Mouse (Mus musculus): ENCODE data around the gene Sdf2l1.
A peak's percentile ranks its signal among the peaks of the same experiment; 100 is the strongest.
"Not testable (repeated sequence)": the region's sequence is repeated elsewhere in the genome, so short reads cannot be mapped to it uniquely, and the experiment has no call there.

Gene Sdf2l1

DNA sequence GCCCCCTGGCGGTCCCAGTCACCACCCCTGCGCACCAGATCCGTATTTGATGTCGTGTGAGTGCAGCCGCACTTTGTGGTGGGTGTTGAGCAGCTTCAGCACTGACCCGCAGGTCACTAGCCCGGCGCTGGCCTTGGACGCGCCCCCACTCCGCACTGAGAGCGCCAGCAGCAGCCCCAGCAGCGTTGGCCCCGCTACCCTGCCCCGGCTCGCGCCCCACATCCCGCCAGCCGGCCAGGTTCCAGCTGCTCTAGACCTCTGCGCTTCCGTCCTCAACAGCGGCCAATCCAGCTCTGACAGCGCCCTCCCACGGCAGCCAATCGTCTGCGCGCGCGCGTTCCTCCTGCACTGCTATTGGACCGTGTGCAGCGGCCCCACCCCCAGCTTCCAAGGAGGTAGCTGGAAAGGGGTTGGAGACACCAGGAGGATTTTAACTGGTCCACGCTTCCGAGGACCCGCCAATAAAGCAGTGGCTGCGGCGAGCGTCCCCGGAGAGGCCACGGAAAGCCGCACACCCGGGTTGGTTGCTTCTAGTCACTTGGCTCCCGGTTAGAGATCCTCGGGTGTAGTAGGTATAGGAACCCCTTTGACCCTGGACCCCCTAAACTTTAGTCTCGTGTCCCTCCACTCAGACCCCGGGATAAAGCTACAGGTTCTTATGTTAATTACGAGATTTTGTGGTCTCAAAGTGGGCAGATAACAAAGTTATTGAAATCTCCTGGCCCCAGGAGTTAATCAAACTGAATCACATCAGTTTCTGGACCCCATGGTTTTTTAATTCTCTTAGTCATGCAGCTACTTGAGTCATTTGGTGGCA, at the start of gene Sdf2l1:
TSS of gene Sdf2l1 (minus strand) at position 295 of the 817 bp plus-strand sequence.
- peak; percentile 93 to 95 for DNase-seq (ENCODE audit: low spot score in 2 of 2)

DNA sequence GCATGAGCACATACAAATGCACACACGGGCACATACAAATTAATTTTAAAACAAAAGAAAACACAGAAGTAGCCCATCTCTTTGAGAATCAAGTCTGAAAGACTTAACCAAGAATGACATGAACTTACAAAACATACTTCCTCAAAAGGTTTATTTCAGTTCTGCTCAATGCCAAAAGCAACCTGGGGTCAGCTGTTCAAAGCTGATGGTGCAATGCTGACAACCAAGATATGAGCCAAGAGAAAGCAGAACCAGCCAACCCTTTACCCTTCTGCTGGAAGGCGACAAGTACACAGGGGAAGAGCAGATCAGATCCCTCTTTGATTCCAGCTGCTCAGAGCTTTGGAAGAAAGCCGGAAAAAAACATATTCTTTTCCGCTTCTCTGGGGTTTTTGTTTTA, 49.2 kb upstream of the Sdf2l1 start:
- no peak for DNase-seq (ENCODE audit: low spot score in 2 of 2)

DNA sequence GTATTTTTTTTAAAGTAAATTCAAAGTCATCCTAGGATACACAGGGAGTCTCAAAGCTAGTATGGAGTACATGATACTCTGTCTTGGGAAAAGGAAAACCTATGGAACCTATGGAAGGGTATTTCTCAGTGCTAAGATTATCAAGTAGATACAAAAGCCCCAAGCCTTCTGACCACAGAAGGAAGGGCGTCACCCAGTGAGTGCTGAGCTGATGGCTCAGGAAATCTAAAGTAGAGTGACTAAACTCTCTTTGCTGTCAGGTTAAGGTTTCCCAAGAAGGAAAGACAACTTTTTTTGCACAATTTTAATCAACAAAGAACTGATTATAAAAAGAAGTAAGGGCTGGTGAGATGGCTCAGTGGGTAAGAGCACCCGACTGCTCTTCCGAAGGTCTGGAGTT, 47.5 kb upstream of the Sdf2l1 start:
- DNase-seq (ENCODE audit: low spot score in 2 of 2) = no peak

DNA sequence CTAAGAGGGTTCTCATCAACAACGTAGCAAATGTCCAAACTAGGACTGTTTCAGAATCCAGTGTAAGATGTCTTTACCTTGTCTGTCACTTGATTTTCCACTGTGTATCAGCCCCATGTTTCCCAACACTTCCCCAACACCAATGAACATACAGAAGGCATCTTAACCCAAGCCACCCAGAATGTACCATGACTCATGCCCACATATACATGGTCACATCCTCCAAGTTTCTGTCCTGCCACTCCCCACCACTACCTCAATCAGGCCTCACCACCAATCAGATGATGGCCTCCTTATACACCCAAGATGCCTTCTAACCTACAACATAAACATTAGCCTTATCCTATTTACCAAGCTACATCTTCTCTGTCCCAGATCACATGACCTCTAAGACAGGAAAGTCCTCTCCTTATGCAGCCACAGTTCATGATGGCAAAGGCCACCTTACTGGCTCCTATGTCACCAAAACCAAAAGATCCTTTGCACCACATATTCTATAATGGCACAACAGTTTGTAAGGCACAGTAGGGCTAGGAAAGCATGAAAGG, 45.5 kb upstream of the Sdf2l1 start:
- no peak for DNase-seq (ENCODE audit: low spot score in 2 of 2)

DNA sequence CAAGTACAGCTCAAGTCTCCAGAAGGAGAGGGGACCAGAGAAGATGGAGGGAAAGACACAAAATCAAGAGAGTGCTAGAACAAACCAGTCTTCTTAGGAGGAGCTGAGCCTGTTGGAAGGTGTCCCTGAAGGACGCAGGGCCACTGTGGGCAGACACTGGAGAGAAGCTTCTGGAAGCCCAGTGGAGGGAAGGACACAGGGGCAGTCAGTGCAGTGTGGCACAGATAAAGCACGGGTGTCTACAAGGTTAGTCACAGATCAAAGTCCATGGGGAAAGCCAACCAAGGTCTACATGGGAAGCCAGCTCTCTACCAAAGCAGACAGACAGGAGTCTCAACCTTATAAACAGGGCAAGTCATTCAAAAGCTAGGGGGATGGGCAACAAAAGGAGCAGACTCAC, 43.6 kb upstream of the Sdf2l1 start:
- DNase-seq (ENCODE audit: low spot score in 2 of 2) = no peak

DNA sequence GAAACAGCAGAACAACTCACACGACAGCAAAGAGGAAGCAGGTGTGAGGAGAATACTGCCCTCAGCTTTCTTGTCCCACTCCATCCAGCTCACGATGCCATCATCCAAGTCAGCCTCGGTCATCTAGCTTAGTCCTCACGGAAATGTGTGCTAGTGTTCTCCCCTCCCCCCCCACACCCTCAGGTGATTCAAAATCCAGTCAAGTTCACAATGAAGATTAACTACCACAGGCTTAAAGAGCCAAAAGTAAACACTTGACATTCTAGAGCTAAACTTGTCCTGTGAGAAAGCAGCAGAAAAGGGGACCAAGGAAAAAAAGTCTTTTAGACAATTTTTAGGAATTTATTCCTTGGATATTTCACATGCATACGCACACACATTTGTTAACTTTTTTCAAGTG, 35.9 kb upstream of the Sdf2l1 start:
- no peak for DNase-seq (ENCODE audit: low spot score in 2 of 2)

DNA sequence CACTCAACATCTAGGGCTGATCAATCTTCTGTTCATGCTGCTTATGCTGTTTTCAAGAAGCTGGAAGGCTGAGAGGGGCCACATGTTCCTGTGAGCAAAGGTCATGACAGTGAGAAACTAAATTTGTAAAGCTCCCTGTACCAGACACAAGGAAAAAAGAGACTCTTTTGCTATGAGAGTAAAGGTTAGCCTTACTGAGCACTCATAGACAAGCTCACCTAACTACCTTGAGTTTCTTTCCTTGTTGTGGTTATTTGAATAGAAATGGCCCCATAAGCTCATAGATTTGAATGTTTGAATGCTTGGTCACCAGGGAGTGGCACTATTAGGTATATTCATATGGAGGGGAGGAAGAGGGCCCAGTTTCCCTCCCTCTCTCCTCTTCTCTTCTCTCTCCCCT, 35.0 kb upstream of the Sdf2l1 start:
- no peak for DNase-seq (ENCODE audit: low spot score in 2 of 2)

DNA sequence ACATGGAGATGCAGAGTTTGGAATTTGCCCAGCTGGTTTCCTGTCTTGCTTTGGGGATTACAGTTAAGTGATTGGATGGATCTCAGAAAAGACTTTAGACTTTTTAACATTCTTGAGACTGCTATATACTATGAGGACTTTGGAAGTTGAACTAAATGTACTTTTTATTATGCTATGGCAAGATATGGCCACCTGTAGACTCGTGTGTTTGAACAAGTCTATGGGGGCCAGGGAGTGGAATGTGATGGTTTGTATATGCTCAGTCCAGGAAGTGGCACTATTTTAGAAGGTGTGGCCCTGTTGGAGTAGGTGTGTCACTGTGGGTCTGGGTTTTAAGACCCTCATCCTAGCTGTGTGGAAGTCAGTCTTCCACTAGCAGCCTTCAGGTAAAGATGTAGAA, 33.3 kb upstream of the Sdf2l1 start:
- DNase-seq (ENCODE audit: low spot score in 2 of 2) = not testable (repeated sequence)

DNA sequence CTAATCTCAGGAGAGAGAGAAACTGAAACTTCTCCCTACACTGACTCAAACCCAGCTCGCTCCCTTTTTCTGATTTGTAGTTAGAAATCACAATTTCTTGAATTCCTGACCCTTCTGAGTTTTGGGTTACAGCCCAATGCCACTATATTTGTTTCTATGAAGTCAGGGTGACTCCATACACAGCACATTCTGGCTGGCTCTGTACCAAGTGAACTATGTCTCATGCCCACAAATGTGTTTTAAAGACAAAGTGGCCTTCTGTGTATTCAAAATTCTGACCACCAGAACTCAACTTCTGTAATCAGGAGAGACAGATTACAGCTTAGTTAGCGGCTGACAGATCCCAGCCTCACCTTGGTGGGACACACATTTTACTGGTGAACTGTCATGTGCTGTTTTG, 22.2 kb upstream of the Sdf2l1 start:
- DNase-seq (ENCODE audit: low spot score in 2 of 2) = no peak

DNA sequence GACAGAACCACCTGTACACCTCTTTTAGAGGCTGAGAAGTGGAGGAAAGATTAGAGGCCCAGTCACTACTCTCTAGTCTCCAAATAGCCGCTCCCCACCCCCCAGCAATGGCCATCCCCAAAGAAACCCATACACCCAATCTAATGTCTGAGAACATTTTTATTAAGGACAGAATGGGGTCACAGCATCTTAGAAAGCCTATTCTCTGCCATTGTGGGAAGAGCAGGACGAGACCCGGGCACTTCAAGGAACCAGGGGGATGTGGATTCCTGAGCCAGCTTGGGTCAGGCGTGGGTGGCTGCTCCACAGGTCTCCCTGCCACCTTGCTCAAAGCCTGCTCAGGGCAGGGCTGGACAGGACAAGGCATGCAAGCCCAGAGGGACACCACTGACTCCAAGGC, 19.7 kb upstream of the Sdf2l1 start:
- no peak for DNase-seq (ENCODE audit: low spot score in 2 of 2)

DNA sequence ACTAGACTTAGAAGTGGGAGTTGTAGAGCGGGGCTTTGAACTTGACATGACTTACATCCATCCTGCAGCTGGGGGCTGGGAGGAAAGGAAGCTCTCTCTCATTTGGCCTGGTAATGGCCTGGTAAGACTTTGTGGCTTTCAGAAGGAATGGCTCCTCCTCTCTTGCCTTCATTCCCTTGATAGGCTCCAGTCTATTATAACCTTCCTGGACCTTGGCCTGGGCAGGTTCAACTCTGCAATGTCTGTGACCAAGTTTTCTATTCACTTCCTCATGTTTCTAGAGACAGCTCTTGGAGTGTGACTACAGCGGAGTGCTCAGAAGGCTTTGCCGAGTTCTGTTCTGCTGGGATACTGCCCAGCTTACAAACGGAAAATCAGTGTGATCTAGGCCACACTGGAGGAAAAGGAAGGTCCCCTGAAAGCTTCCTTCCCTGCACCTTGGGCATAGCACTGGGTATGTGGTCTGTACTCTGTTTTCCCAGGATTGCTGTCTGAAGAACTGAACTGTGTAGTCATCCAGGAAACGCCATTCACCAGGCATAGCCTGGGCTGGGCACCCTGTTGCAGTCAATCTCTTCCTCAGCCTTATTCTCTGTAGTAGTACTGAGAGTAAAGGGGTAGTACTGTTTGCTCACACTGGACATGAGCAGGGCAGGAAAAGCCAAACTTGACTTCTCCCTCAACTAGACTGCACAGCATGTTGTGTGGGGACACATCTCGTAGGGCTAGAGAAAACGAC, 18.5 kb upstream of the Sdf2l1 start:
- no peak for DNase-seq (ENCODE audit: low spot score in 2 of 2)

DNA sequence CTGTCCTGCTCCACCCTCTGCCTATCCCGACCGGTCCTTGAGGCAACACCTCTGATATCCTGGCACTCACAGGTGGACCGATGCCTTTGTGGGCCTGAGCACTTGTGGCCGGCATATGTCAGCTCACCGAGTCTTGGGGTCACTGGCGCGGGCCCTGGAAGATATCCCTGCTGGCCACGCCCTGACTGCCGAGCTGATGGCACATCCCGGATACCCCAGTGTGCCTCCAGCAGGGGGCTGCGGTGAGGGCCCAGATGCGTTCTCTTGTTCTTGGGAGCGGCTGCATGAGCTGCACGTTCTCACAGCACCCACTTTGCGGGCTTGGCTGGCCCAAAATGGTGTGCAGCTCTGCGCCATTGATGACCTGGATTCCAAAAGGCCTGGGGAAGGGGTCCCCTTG, 15.9 kb upstream of the Sdf2l1 start:
- DNase-seq (ENCODE audit: low spot score in 2 of 2) = peak; percentile 44 to 68

DNA sequence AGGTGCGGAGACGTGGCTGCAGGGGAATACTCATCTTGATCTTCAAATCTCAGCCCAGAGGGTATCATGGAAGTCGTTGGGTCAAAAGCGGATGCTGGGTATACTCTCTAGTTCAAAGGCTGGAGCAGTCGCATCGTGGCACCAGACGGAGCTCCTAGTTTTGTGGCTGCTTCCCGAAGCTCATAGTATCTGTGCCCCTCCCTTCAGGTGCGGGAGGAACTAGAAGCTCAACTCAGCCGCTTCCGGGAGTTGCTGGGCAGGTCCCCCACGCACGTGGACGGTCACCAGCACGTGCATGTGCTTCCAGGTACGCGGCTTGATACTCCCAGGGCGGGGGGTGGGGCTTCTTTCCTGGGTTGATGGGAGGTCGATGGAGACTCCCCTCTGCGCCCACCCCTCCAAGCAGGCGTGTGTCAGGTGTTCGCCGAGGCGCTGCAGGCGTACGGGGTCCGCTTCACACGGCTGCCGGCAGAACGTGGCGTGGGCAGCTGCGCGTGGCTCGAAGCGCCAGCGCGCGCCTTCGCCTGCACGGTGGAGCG, 15.3 kb upstream of the Sdf2l1 start:
- peak in 1 of 2 experiments; percentile 16 for DNase-seq (ENCODE audit: low spot score in 2 of 2)

DNA sequence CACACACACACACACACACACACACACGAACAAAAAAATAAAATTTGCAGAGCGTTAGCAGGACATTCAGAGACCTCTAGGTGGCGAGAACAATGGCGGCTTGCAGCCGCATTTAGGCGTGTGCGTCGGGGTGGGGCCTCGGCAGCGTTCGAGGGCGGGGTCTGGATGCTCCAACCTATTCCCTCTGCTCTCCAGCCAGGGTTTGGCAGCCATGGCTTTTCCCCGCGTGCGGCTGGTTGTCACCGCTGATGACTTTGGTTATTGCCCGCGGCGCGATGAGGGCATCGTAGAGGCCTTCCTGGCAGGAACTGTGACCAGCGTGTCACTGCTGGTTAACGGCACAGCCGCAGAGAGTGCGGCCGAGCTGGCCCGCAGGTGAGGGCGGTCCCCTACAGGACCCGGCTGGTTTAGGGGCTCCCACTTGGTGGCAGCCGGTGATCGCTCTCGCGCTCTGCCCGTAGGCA, 14.6 kb upstream of the Sdf2l1 start, which contains the start of gene Ccdc116:
TSS of gene Ccdc116 (minus strand) at position 458 of the 464 bp plus-strand sequence.
- peak; percentile 41 to 64 for DNase-seq (ENCODE audit: low spot score in 2 of 2)

DNA sequence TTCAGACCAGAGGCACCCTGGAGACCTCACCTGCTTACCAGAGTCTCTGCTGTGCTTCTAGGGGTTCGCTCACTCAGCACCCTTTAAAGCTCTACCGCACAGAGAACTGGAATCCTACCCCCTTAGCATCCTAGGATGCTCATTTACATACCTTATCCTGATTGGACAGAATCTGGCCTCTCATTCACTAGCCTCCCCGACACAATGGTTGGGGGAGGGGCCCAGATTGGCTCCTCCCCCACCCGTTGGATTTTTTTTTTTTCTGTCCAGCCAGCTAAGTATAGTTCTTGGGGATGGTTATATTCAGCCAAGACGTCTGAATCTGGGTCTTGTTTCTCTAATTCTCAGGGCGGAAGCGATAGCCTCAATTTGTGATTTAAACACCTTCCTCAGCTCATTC, 12.2 kb upstream of the Sdf2l1 start, which contains the start of gene Ydjc:
TSS of gene Ydjc (plus strand) at position 283 of the 400 bp plus-strand sequence.
- DNase-seq (ENCODE audit: low spot score in 2 of 2) = no peak

DNA sequence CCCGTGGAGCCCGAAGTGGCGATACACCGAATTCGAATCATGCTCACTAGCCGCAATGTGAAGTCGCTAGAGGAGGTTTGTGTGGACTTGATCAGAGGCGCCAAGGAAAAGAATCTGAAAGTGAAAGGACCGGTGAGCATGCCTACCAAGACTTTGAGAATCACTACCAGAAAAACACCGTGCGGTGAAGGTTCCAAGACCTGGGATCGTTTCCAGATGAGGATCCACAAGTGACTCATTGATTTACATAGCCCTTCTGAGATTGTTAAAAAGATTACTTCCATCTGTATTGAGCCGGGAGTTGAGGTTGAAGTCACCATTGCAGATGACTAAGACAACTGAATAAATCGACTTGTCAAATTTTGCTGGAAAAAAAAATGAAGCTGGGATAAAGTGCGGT, 5.2 kb upstream of the Sdf2l1 start:
- no peak for DNase-seq (ENCODE audit: low spot score in 2 of 2)

DNA sequence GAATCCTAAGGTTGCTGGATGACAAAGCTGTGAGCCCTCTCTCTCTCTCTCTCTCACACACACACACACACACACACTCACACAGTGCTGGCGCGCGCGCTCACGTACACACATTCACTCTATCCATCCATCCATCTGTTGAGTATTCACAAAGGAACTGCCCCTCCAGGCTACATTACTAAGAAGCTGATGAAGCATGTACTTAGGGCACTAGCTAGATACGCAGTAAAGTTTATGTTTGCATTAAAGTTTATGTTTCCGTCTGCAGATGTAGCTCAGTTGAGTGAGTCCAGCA, 670 bp upstream of the Sdf2l1 start:
- no peak for DNase-seq (ENCODE audit: low spot score in 2 of 2)

DNA sequence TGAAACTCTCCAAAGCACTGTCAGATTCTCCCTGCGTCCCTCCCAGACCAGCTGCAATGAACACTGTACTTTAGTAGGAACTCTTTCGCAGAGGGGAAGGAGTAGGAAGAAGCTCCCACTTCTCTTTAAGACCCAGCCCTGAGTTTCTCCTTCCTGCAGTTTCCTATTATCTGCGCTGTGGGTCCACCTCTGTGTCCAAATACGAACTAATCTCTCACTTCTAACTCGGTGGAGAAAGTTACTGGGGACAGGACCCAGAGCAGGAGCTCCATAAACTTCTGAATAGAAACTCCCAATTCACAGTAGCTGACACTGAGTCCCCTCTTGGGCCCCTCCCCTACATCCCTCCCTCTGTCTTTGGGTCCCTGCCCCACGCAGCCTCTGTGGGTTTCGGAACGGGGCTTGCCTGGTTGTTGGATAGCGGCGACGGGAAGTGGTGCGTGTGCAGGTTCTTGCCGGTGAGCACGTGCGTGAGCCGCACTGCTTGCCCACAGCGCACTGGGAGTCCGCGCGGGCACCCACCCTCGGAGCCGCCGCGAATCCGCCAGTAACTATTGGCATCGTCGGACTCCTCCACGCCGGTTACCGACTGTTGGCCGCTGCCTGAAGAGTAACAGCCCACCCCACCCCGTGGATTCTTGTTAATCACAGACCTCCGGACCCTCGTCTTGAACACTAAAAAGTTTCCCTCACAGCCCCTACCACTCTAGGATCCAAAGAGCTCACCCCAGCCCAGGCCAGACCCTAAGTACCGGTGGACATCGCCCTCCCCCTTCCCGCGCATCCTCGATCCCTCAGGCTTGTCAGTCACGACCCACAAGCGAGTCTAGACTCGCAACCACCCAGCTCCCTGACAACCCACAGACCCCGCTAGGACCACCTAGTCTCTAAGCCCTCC, 743 bp downstream of the Sdf2l1 start:
- DNase-seq (ENCODE audit: low spot score in 2 of 2) = peak; percentile 30 to 31

DNA sequence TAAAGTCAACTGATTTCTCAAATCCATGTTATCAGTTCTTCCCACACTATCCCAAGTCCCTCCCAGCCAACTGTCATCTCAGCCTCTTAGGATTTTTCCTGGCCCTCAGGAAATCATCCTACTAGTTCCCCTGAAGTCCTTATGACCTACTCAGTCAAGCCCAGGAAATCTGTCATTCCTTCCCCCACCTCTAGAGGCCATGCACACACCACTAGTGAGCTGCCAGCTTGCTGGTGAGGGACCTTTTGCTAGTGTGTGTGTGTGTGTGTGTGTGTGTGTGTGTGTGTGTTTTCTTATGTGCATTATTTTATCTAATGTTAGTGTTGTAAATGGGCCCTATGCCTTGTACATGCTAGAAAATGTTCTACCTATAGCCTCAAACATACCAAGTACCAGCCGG, 4.9 kb downstream of the Sdf2l1 start:
- DNase-seq (ENCODE audit: low spot score in 2 of 2) = peak; percentile 43 to 64

DNA sequence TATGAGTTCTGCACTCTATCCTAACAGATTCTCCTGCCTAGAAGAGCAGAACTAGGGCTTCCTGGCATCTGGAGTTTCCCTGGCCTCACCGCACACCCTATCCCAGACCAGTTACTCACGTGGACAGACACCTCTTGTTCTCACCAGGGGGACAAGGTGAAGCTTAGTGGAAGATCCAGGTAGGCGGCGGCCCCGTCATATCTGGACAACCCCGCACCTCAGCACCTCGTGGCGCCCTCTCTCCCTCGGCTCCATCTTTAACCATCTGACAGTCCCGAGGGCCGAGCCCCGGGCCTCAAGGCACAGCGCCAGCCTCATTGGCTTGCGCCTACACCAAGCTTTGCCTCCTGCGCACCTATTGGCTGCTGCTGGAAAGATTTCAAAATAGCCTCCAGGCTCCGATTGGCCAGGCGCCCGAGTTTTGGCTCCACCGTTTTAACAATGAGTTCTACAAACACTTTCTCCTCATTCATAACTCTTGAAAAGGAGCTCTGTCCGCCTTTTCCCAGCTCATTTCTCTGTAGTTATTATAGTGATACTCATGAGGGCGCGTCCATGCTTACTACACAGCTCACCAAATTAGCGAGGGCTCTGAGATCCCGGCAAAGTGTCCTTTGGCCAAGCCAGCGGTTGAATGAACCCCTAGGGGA, 7.2 kb downstream of the Sdf2l1 start, which contains the start of gene 2610318N02Rik:
TSS of gene 2610318N02Rik (minus strand) at position 297 of the 650 bp plus-strand sequence.
- peak; percentile 75 to 76 for DNase-seq (ENCODE audit: low spot score in 2 of 2)

All from thymus, postnatal 10 days (tissue).